Mouse (Mus musculus) forebrain, embryonic 16.5 days (tissue): ENCODE results near the gene Tmem145. TPM values are rescaled to one million over a fixed set of nuclear protein-coding genes. Genes with fewer than 3 reads are reported as not detected.
"Not testable (repeated sequence)": the region's sequence is repeated elsewhere in the genome, so short reads cannot be mapped to it uniquely, and the experiment has no call there.

Source experiments
- ATAC-seq: fragments of 200-750 bp; cut with Nextera tagmentation; 2 replicates; pipeline ENCODE4 v1.8.0; 2017; ENCODE audit warnings: mild to moderate bottlenecking, moderate library complexity
- H3K27ac ChIP-seq: fragments of 300-500 bp; sonication (generic); 2 replicates; pipeline ENCODE4 v1.5.1; 2014; ENCODE audit warnings: low read length, control low read depth
- H3K27me3 ChIP-seq: fragments of 300-500 bp; sonication (generic); replicated peaks from 2 replicates; pipeline ENCODE4 v1.6.1; 2014; ENCODE audit warnings: low read length; ENCODE audit not compliant: control insufficient read depth, insufficient read depth
- H3K36me3 ChIP-seq: fragments of 300-500 bp; sonication (generic); 2 replicates; pipeline ENCODE4 v1.6.1; 2014; ENCODE audit not compliant: control insufficient read depth, insufficient read depth
- H3K4me1 ChIP-seq: fragments of 300-500 bp; sonication (generic); replicated peaks from 2 replicates; pipeline ENCODE4 v1.6.1; 2014; ENCODE audit warnings: low read length; ENCODE audit not compliant: control insufficient read depth, insufficient read depth
- H3K4me2 ChIP-seq: fragments of 300-500 bp; sonication (generic); 2 replicates; pipeline ENCODE4 v1.6.1; 2014; ENCODE audit warnings: mild to moderate bottlenecking, low read length, control low read depth
- H3K4me3 ChIP-seq: fragments of 300-500 bp; sonication (generic); replicated peaks from 2 replicates; pipeline ENCODE4 v1.5.1; 2014; ENCODE audit warnings: mild to moderate bottlenecking, low read length, control low read depth
- H3K9ac ChIP-seq: fragments of 300-500 bp; sonication (generic); replicated peaks from 2 replicates; pipeline ENCODE4 v1.6.1; 2014; ENCODE audit warnings: low read depth, low read length, control low read depth
- H3K9me3 ChIP-seq: fragments of 300-500 bp; sonication (generic); 2 replicates; pipeline ENCODE4 v1.6.1; 2016; ENCODE audit warnings: low read length; ENCODE audit not compliant: control insufficient read depth
- WGBS: fragments of 180-500 bp; shearing (Covaris S2); extraction: QIAGEN DNeasy Blood & Tissue Kit; methylation state at CpG from one replicate; pipeline ENCODE4 v1.1.7; 2014; 5-methylcytosine and 5-hydroxymethylcytosine counted together
- polyA plus RNA-seq: library from polyadenylated mRNA; unstranded; fragments of >200 nt; fragmentation: Nextera tagmentation; extraction: Ambion mirVana; gene quantifications from 2 replicates; pipeline ENCODE4 v1.2.1, GENCODE M21; 2015

The Tmem145 gene
- polyA plus RNA-seq, 1 experiment from 2014 or later: 41.2 TPM

DNA sequence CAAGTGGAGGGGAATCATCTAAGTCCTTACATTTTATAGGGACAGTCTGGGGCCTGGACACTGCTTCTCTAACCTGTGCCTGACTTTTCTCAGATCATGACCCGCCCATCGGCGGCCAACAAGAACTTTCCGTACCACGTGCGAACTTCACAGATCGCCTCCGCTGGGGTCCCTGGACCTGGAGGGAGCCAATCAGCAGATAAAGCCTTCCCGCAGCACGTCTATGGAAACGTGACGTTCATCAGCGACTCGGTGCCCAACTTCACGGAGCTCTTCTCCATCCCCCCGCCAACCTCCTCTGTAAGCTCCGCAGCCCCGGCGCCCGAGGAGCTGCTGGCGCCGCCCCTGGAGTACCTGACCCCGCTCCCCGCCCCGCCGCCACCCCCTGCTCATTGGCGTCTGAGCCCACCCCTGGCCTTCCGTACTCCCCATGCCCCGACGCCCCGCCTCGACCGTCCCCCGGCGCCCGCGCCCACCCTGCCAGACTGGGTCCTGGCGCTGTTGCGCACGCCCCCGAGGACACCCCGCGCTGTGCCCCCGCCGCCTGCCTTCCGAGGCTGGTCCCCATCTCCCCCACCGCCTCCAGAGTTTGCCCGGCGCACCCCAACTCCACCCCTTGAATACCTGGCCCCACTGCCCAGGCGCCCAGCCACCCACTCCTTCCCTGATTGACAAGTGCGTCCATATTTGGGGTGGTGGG, 8.8 kb downstream of the Tmem145 start:
- Histone ChIP-seq H3K4me2 (peak overlapping the region; percentile 65), H3K27me3 (peaks cover 43% of the 10 kb centered on the region), H3K27ac (no peak overlapping the region), H3K9me3 (no peaks in the 10 kb centered on the region), H3K9ac (peak overlapping the region; percentile 52), H3K4me3 (peak overlapping the region; percentile 42), H3K36me3 (no peaks in the 10 kb centered on the region), H3K4me1 (peaks cover 29% of the 10 kb centered on the region)
- no peak for ATAC-seq
- 4% methylated on average over 51 of the region's 51 CpGs for WGBS

- no peak for ATAC-seq
- peak overlapping the region; percentile 52 for H3K9ac ChIP-seq
- WGBS: under 1% methylated on average over 67 of the region's 69 CpGs
- H3K27me3 ChIP-seq: peaks cover 43% of the 10 kb centered on the region
- H3K9me3 ChIP-seq: no peaks in the 10 kb centered on the region
- peak overlapping the region; percentile 65 for H3K4me2 ChIP-seq
- H3K36me3 ChIP-seq: no peaks in the 10 kb centered on the region
- peak overlapping the region; percentile 42 for H3K4me3 ChIP-seq
- H3K4me1 ChIP-seq: peaks cover 29% of the 10 kb centered on the region
- H3K27ac ChIP-seq: no peak overlapping the region; the same call in 1 of the 2 replicates
Measured at GRCm38 (mm10) chr7:25315306-25316041, 9.6 kb downstream of the Tmem145 start.

DNA sequence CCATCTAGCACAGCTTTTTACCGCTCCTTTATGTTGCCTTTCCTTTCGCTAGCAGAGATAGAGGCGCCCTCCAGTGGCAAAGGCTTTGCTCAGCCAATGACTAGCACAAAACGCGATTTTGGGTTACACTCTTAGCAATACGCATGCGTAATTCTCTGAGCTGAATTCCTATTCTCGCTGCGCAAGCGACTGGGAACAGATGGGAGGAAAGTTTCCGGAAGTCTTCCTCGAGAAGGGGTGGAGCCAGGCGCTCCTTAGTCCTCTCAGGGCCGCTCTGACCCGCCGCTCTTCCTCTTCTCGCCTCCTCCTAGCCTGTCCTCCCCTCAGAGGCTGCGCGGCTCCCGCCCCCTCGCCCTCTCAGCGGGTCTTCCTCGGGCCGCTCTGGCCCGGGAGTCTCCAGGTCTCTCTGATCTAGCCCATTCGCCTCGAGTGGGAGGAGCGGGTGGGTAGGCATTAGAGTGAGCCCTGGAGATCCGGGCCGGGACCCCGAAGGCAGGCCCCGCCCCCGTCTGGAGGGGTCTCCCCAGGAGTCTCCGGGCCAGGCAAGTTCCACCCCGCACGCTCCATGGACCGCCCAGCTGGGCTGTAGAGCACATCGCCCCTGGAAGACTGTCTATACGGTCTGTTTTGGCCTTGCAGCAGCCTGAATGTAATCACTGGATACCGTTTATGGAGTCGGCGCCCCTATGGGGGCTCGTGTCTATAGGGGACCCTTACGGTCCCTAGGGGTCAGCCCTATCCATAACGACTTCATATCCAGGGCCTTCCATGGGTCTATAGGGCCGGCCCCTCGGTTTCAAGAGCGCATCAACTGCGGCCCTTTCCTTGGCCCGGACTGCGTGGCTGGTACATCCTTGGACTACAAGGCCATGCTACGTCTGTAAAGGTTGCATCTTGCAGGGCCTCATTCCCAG, 10.9 kb downstream of the Tmem145 start, which contains the start of gene Megf8:
Gene Megf8, plus strand, starts transcription at position 633 of the 914 bp plus-strand sequence.
- H3K36me3 ChIP-seq: no peaks in the 10 kb centered on the region
- peak within 1 kb of the TSS; percentile 86 for H3K9ac ChIP-seq
- under 1% methylated on average over 52 of the region's 52 CpGs for WGBS
- H3K4me2 ChIP-seq: peak within 1 kb of the TSS; percentile 99
- H3K4me3 ChIP-seq: peak within 1 kb of the TSS; percentile 86
- peak; percentile 98 for ATAC-seq
- peak within 1 kb of the TSS; percentile 89 for H3K27ac ChIP-seq
- H3K4me1 ChIP-seq: peaks cover 35% of the 10 kb centered on the region
- H3K9me3 ChIP-seq: no peaks in the 10 kb centered on the region
- H3K27me3 ChIP-seq: peaks cover 35% of the 10 kb centered on the region

- no peak for ATAC-seq
- H3K9me3 ChIP-seq: no peaks in the 10 kb centered on the region
- H3K36me3 ChIP-seq: no peaks in the 10 kb centered on the region
- peaks cover 38% of the 10 kb centered on the region for H3K4me1 ChIP-seq
- H3K4me2 ChIP-seq: peak overlapping the region; percentile 99
- H3K4me3 ChIP-seq: peak overlapping the region; percentile 86
- H3K27me3 ChIP-seq: peaks cover 28% of the 10 kb centered on the region
- whole genome bisulfite sequencing: 9% methylated on average over 21 of the region's 21 CpGs
- H3K27ac ChIP-seq: peak overlapping the region; percentile 89
- H3K9ac ChIP-seq: peak overlapping the region; percentile 86
Measured at GRCm38 (mm10) chr7:25317446-25317999, 11.6 kb downstream of the Tmem145 start.

- WGBS: 13% methylated on average over 6 of the region's 6 CpGs
- Histone ChIP-seq H3K9ac (no peak overlapping the region), H3K4me2 (no peak overlapping the region)
Measured at GRCm38 (mm10) chr7:25322058-25322484, 16.2 kb downstream of the Tmem145 start.

DNA sequence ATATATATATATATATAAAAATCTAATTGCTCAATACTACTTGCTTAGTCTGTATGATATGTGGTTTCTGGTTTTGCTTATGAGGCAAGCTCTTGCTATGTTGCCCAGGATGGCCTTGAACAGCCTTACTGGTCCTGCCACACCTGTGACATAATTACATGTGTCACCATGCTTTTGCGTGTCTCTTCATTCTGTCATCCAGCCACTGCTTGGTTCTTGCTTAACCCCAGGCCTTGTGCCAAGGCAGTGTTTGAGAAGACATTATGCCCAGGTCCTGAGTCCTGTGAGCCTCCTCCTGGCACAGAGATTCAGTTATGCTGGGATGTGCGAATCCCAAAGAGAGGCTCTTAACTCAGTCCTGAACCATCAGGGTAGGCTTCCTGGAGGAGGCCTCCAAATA, 17.3 kb downstream of the Tmem145 start:
- WGBS: 92% methylated on average over 2 of the region's 2 CpGs
- no peaks in the 10 kb centered on the region for H3K36me3 ChIP-seq

More at GRCm38 (mm10) chr7:25322058-25322484, 16.2 kb downstream of the Tmem145 start:
- no peak for ATAC-seq
- H3K4me1 ChIP-seq: peaks cover 19% of the 10 kb centered on the region
- H3K36me3 ChIP-seq: no peaks in the 10 kb centered on the region
- H3K27me3 ChIP-seq: no peaks in the 10 kb centered on the region
- H3K9me3 ChIP-seq: no peaks in the 10 kb centered on the region
- no peak overlapping the region for H3K4me3 ChIP-seq
- no peak overlapping the region for H3K27ac ChIP-seq

DNA sequence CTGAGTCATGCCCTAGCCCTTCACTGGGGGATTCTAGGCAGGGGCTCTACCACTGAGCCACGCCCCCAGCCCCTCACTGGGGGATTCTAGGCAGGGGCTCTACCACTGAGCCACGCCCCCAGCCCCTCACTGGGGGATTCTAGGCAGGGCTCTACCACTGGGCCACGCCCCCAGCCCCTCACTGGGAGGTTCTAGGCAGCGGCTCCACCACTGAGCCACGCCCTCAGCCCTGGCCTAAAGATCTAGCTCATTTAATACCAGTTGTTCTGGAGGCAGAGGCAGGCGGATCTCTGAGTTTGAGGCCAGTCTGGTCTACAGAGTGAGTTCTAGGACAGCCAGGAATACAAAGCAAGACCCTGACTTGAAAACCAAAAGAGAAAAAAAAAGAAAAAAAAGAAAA, 19.5 kb downstream of the Tmem145 start:
- not testable (repeated sequence) for ATAC-seq, H3K4me1 ChIP-seq, H3K9ac ChIP-seq, H3K9me3 ChIP-seq, H3K27me3 ChIP-seq, H3K36me3 ChIP-seq, H3K4me3 ChIP-seq, H3K27ac ChIP-seq, H3K4me2 ChIP-seq
- 84% methylated on average over 6 of the region's 6 CpGs for WGBS

More for the DNA sequence above, 17.3 kb downstream of the Tmem145 start:
- peaks cover 9% of the 10 kb centered on the region for H3K4me1 ChIP-seq
- H3K27me3 ChIP-seq: no peaks in the 10 kb centered on the region
- no peak for ATAC-seq
- H3K9ac ChIP-seq: no peak overlapping the region
- H3K27ac ChIP-seq: no peak overlapping the region
- H3K4me2 ChIP-seq: no peak overlapping the region
- H3K9me3 ChIP-seq: no peaks in the 10 kb centered on the region
- H3K4me3 ChIP-seq: no peak overlapping the region

- Histone ChIP-seq H3K9me3 (no peaks in the 10 kb centered on the region), H3K27ac (no peak overlapping the region), H3K4me3 (no peak overlapping the region), H3K36me3 (peaks cover 7% of the 10 kb centered on the region), H3K27me3 (no peaks in the 10 kb centered on the region), H3K4me2 (no peak overlapping the region), H3K9ac (no peak overlapping the region), H3K4me1 (peaks cover 9% of the 10 kb centered on the region)
- WGBS: 92% methylated on average over 8 of the region's 8 CpGs
- ATAC-seq: no peak
Measured at GRCm38 (mm10) chr7:25326233-25326632, 20.3 kb downstream of the Tmem145 start.
